Mouse (Mus musculus) yolk sac, embryonic 10.5 days (tissue): ENCODE results near the gene Plscr3.
A peak's percentile ranks its signal among the peaks of the same experiment; 100 is the strongest.

Experiments
- DNase-seq: peaks from one replicate; pipeline ENCODE4 v3.0.0-alpha.2; 2017; ENCODE audit warnings: low spot score

Gene Plscr3

GRCm38 (mm10) chr11:69895291-69895690 is 49.1 kb downstream of the Plscr3 start, which contains the start of gene Acap1:
TSS of gene Acap1 (minus strand) at chr11:69895539.
- no peak for DNase-seq

- no peak for DNase-seq
Observed at GRCm38 (mm10) chr11:69899870-69900269, 53.7 kb downstream of the Plscr3 start.

GRCm38 (mm10) chr11:69900471-69901405 is 54.6 kb downstream of the Plscr3 start, which contains the start of the genes 2810408A11Rik and Neurl4:
TSS of gene 2810408A11Rik (minus strand) at chr11:69900987.
TSS of gene Neurl4 (plus strand) at chr11:69901072.
- peak; percentile 96 for DNase-seq

GRCm38 (mm10) chr11:69901406-69901846 is 55.2 kb downstream of the Plscr3 start:
- DNase-seq = peak; percentile 96
